Mouse (Mus musculus): Measurements from ENCODE around the gene Insl3. TPM values are rescaled to one million over a fixed set of nuclear protein-coding genes. Genes with fewer than 3 reads are reported as not detected.

The Insl3 gene
- total and polyA plus RNA-seq, 3 experiments: 1.9 to 21.4 (median 9.8) TPM

GRCm38 (mm10) chr8:71728826-71729620 is 40.0 kb downstream of the Insl3 start:
- in situ Hi-C loops (cut with MboI; ENCODE audit: low pct_ligation_motif_present, low pct_unique_long_range_greater_than_20kb, low sequenced_read_pairs): no loop called here

GRCm38 (mm10) chr8:71731652-71732230 is 42.7 kb downstream of the Insl3 start:
- no peaks in the 10 kb centered on the region for H3K79me2 ChIP-seq (replicated peaks; ENCODE audit: control insufficient read depth, extremely low read depth, insufficient read depth, poor library complexity, severe bottlenecking)
- no peaks in the 10 kb centered on the region for H3K36me3 ChIP-seq (replicated peaks in 1 of 2; ENCODE audit: control insufficient read depth in 1 of 2, insufficient read depth in 1 of 2, low read length in 1 of 2)
- in situ Hi-C loops (cut with MboI; ENCODE audit: low pct_ligation_motif_present, low pct_unique_long_range_greater_than_20kb, low sequenced_read_pairs): no loop called here
- dilution Hi-C loops (cut with MboI; ENCODE audit: extremely low pct_ligation_motif_present, extremely low pct_unique_long_range_greater_than_20kb, low sequenced_read_pairs): no loop called here
- peak; percentile 69 for DNase-seq (ENCODE audit: extremely low read depth)
- peaks cover 2% of the 10 kb centered on the region for H3K27me3 ChIP-seq (replicated peaks)
- no peak overlapping the region for H3K4me2 ChIP-seq (ENCODE audit: insufficient read depth, low read depth, poor library complexity, severe bottlenecking)
- H3K27ac ChIP-seq (ENCODE audit: insufficient read depth, low read depth): no peak overlapping the region
- no peak overlapping the region for H3K9ac ChIP-seq (ENCODE audit: insufficient read depth, low read depth)
- no peak overlapping the region for H3K4me3 ChIP-seq (replicated peaks in 1 of 3; ENCODE audit: low read depth in 2 of 3, low read length in 2 of 3, poor library complexity in 1 of 3)
- no peaks in the 10 kb centered on the region for H3K9me3 ChIP-seq (replicated peaks; ENCODE audit: low read length)
- peaks cover 7 to 14% of the 10 kb centered on the region in 2 experiments; a peak in 3 of 4 replicates for H3K4me1 ChIP-seq (ENCODE audit: control insufficient read depth in 1 of 2, insufficient read depth in 2 of 2)
- no peak for TF ChIP-seq MEF2A (IDR thresholded peaks at IDR 0.05; ENCODE audit: borderline replicate concordance, low read depth, low read length)
- no peak for TF ChIP-seq ZMIZ1 (IDR thresholded peaks at IDR 0.05; ENCODE audit: low read depth, low read length)
- TF ChIP-seq ETS1 (conservative IDR thresholded peaks at IDR 0.05; ENCODE audit: low read depth, low read length): no peak
- peak in 1 of 2 experiments; percentile 95; a peak in 3 of 4 replicates for TF ChIP-seq CTCF (conservative IDR thresholded peaks at IDR 0.05 in 1 of 2, IDR thresholded peaks at IDR 0.05 in 1 of 2; ENCODE audit: low read depth in 2 of 2, low read length in 2 of 2)
- TF ChIP-seq ZNF384 (IDR thresholded peaks at IDR 0.05; ENCODE audit: low read depth, low read length): peak; percentile 58; the same call in 1 of the 2 replicates
- TF ChIP-seq CHD2 (IDR thresholded peaks at IDR 0.05; ENCODE audit: low read length): no peak
- no peak for TF ChIP-seq JUND (conservative IDR thresholded peaks at IDR 0.05; ENCODE audit: low read depth, low read length)
- no peak for TF ChIP-seq USF2 (conservative IDR thresholded peaks at IDR 0.05; ENCODE audit: low read depth, low read length)
- TF ChIP-seq SIN3A (IDR thresholded peaks at IDR 0.05; ENCODE audit: low read length): no peak
- TF ChIP-seq NRF1 (IDR thresholded peaks at IDR 0.05; ENCODE audit: low read depth, low read length): no peak
- TF ChIP-seq MYC (IDR thresholded peaks at IDR 0.05; ENCODE audit: low read depth, low read length): no peak
- no peak for TF ChIP-seq POLR2AphosphoS2 (IDR thresholded peaks at IDR 0.05; ENCODE audit: low read depth, low read length)
- 0 out of 2 replicates have a peak, but pooled peaks have one; percentile 34 for TF ChIP-seq NELFE (IDR thresholded peaks at IDR 0.05; ENCODE audit: low read depth, low read length)
- TF ChIP-seq TCF12 (IDR thresholded peaks at IDR 0.05; ENCODE audit: low read depth, low read length): peak; percentile 27; the same call in 1 of the 2 replicates
- TF ChIP-seq ELF1 (IDR thresholded peaks at IDR 0.05; ENCODE audit: low read depth, low read length): no peak
- peak; percentile 37; the same call in 1 of the 2 replicates for TF ChIP-seq IRF4 (IDR thresholded peaks at IDR 0.05; ENCODE audit: low read depth, low read length)
- no peak for TF ChIP-seq UBTF (IDR thresholded peaks at IDR 0.05; ENCODE audit: low read depth, low read length)
- TF ChIP-seq SMC3 (IDR thresholded peaks at IDR 0.05; ENCODE audit: low read depth, low read length): peak; percentile 94
- TF ChIP-seq RAD21 (IDR thresholded peaks at IDR 0.05; ENCODE audit: low read depth, low read length): peak; percentile 91
- no peak for TF ChIP-seq CHD1 (IDR thresholded peaks at IDR 0.05; ENCODE audit: low read depth, low read length)
- no peak for TF ChIP-seq POLR2A (IDR thresholded peaks at IDR 0.05; ENCODE audit: low read depth, low read length)
- no peak for TF ChIP-seq MAFK (IDR thresholded peaks at IDR 0.05; ENCODE audit: insufficient replicate concordance, low read length)
- no peak for TF ChIP-seq USF1 (IDR thresholded peaks at IDR 0.05; ENCODE audit: low read depth, low read length)
- no peak for TF ChIP-seq TBP (conservative IDR thresholded peaks at IDR 0.05; ENCODE audit: low read depth, low read length)
- no peak for TF ChIP-seq KAT2A (IDR thresholded peaks at IDR 0.05; ENCODE audit: insufficient replicate concordance, low read length)
- no peak for TF ChIP-seq BHLHE40 (IDR thresholded peaks at IDR 0.05; ENCODE audit: low read depth, low read length)
- TF ChIP-seq PAX5 (IDR thresholded peaks at IDR 0.05; ENCODE audit: low read length): no peak
- TF ChIP-seq EP300 (IDR thresholded peaks at IDR 0.05; ENCODE audit: low read length): no peak
- TF ChIP-seq ZKSCAN1 (IDR thresholded peaks at IDR 0.05; ENCODE audit: borderline replicate concordance, low read depth, low read length): no peak

More at GRCm38 (mm10) chr8:71728826-71729620, 40.0 kb downstream of the Insl3 start:
- TF ChIP-seq MAX (IDR thresholded peaks at IDR 0.05; ENCODE audit: low read length) (0 out of 2 replicates have a peak, but pooled peaks have one; percentile 9), CTCF (conservative IDR thresholded peaks at IDR 0.05 in 1 of 2, IDR thresholded peaks at IDR 0.05 in 1 of 2; ENCODE audit: low read depth in 2 of 2, low read length in 2 of 2) (no peak), ELF1 (IDR thresholded peaks at IDR 0.05; ENCODE audit: low read depth, low read length) (no peak), ZKSCAN1 (IDR thresholded peaks at IDR 0.05; ENCODE audit: borderline replicate concordance, low read depth, low read length) (no peak), MXI1 (IDR thresholded peaks at IDR 0.05; ENCODE audit: low read depth, low read length) (0 out of 2 replicates have a peak, but pooled peaks have one; percentile 12)
- dilution Hi-C loops (cut with MboI; ENCODE audit: extremely low pct_ligation_motif_present, extremely low pct_unique_long_range_greater_than_20kb, low sequenced_read_pairs): no loop called here
- Histone ChIP-seq H3K36me3 (replicated peaks in 1 of 2; ENCODE audit: control insufficient read depth in 1 of 2, insufficient read depth in 1 of 2, low read length in 1 of 2) (no peaks in the 10 kb centered on the region), H3K27me3 (replicated peaks) (peaks cover 4% of the 10 kb centered on the region), H3K9ac (ENCODE audit: insufficient read depth, low read depth) (no peak overlapping the region), H3K79me2 (replicated peaks; ENCODE audit: control insufficient read depth, extremely low read depth, insufficient read depth, poor library complexity, severe bottlenecking) (no peaks in the 10 kb centered on the region), H3K4me1 (ENCODE audit: control insufficient read depth in 1 of 2, insufficient read depth in 2 of 2) (peaks cover 16 to 31% of the 10 kb centered on the region in 2 experiments), H3K4me3 (replicated peaks in 1 of 3; ENCODE audit: low read depth in 2 of 3, low read length in 2 of 3, poor library complexity in 1 of 3) (peak overlapping the region; percentile 1 to 32 (median 26)), H3K4me2 (ENCODE audit: insufficient read depth, low read depth, poor library complexity, severe bottlenecking) (peak overlapping the region; percentile 49), H3K9me3 (replicated peaks; ENCODE audit: low read length) (no peaks in the 10 kb centered on the region), H3K27ac (ENCODE audit: insufficient read depth, low read depth) (no peak overlapping the region)
- DNase-seq (ENCODE audit: extremely low read depth): peak; percentile 69
